Mouse (Mus musculus): ENCODE measurements at regions not wholly inside any gene's neighbourhood (a gene's known extent, or its start where the extent isn't known, plus 50 kb on each side); places are given as distances from the start of the nearest gene placed in this dataset.
"Not testable (repeated sequence)": the region's sequence is repeated elsewhere in the genome, so short reads cannot be mapped to it uniquely, and the experiment has no call there.

GRCm38 (mm10) chrX:99732526-99732925 lies 88.3 kb upstream of the Tmem28 start:
- DNase-seq (ENCODE audit: extremely low spot score, low read depth, low spot score): no peak

GRCm38 (mm10) chrX:99725101-99725500 lies 95.7 kb upstream of the Tmem28 start:
- no peak for DNase-seq (ENCODE audit: extremely low spot score, low read depth, low spot score)

- DNase-seq (ENCODE audit: extremely low spot score, low read depth, low spot score): no peak
Measured at GRCm38 (mm10) chrX:99695366-99695765, 125.5 kb upstream of the Tmem28 start.

GRCm38 (mm10) chrX:99690971-99691370 lies 129.8 kb upstream of the Tmem28 start:
- DNase-seq (ENCODE audit: extremely low spot score, low read depth, low spot score): no peak

- DNase-seq (ENCODE audit: extremely low spot score, low read depth, low spot score): no peak
Measured at GRCm38 (mm10) chrX:99689761-99690160, 131.1 kb upstream of the Tmem28 start.

GRCm38 (mm10) chrX:99682491-99682890 lies 138.3 kb upstream of the Tmem28 start:
- DNase-seq (ENCODE audit: extremely low spot score, low read depth, low spot score): not testable (repeated sequence)

- no peak for DNase-seq (ENCODE audit: extremely low spot score, low read depth, low spot score)
Measured at GRCm38 (mm10) chrX:99667596-99667995, 153.2 kb upstream of the Tmem28 start.

GRCm38 (mm10) chrX:99662566-99662965 lies 158.3 kb upstream of the Tmem28 start:
- DNase-seq (ENCODE audit: extremely low spot score, low read depth, low spot score): no peak

GRCm38 (mm10) chrX:99659496-99660140 lies 161.2 kb upstream of the Tmem28 start:
- no peak for DNase-seq (ENCODE audit: extremely low spot score, low read depth, low spot score)

GRCm38 (mm10) chrX:99657790-99658451 lies 162.9 kb upstream of the Tmem28 start:
- DNase-seq (ENCODE audit: extremely low spot score, low read depth, low spot score): no peak

GRCm38 (mm10) chrX:99656988-99657387 lies 163.8 kb upstream of the Tmem28 start:
- no peak for DNase-seq (ENCODE audit: extremely low spot score, low read depth, low spot score)

- no peak for DNase-seq (ENCODE audit: extremely low spot score, low read depth, low spot score)
Measured at GRCm38 (mm10) chrX:99632211-99632775, 161.2 kb upstream of the Pja1 start.

- no peak for DNase-seq (ENCODE audit: extremely low spot score, low read depth, low spot score)
Measured at GRCm38 (mm10) chrX:99624515-99625179, 153.6 kb upstream of the Pja1 start.

GRCm38 (mm10) chrX:99612130-99612759 lies 141.2 kb upstream of the Pja1 start:
- DNase-seq (ENCODE audit: extremely low spot score, low read depth, low spot score): no peak

GRCm38 (mm10) chrX:99610096-99610495 lies 139.0 kb upstream of the Pja1 start:
- DNase-seq (ENCODE audit: extremely low spot score, low read depth, low spot score): no peak

- DNase-seq (ENCODE audit: extremely low spot score, low read depth, low spot score): no peak
Measured at GRCm38 (mm10) chrX:99609591-99609990, 138.5 kb upstream of the Pja1 start.

- DNase-seq (ENCODE audit: extremely low spot score, low read depth, low spot score): no peak
Measured at GRCm38 (mm10) chrX:99608284-99608692, 137.2 kb upstream of the Pja1 start.

- no peak for DNase-seq (ENCODE audit: extremely low spot score, low read depth, low spot score)
Measured at GRCm38 (mm10) chrX:99605084-99605824, 134.2 kb upstream of the Pja1 start.

- DNase-seq (ENCODE audit: extremely low spot score, low read depth, low spot score): no peak
Measured at GRCm38 (mm10) chrX:99603714-99604113, 132.6 kb upstream of the Pja1 start.

- no peak for DNase-seq (ENCODE audit: extremely low spot score, low read depth, low spot score)
Measured at GRCm38 (mm10) chrX:99602268-99602885, 131.3 kb upstream of the Pja1 start.

Data from hindlimb bud, embryonic 11.5 days (tissue).